Mouse (Mus musculus): ENCODE data around the gene Tbx10.

DNA sequence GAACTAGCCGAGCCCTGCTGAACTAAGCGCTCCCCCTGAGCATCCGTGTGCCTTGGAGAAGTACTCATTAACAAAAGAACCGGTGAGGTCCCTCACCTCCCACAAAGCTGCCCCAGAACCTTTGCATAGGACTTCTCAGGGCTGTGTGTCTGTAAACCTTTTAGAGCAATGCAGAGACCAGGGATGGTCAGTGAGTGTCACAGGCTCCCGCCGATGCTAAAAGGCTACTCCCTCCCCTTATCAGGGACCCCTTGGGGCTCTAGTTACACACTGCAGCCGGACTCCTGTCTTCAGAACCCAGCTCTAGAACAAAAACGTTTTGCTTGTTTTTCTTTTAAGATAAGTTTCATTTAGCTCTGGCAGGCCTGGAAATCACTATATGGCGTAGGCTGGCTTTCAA lies 20.5 kb downstream of the Tbx10 start:
- TF ChIP-seq POLR2A (IDR thresholded peaks at IDR 0.05; ENCODE audit: low read depth, low read length) = no peak
- no peak for TF ChIP-seq CTCF (IDR thresholded peaks at IDR 0.05; ENCODE audit: borderline replicate concordance, insufficient read depth, low read length)
